Mouse (Mus musculus): ENCODE results near the gene Olfr1351. TPM values are rescaled to one million over a fixed set of nuclear protein-coding genes. Genes with fewer than 3 reads are reported as not detected.
"Not testable (repeated sequence)": the region's sequence is repeated elsewhere in the genome, so short reads cannot be mapped to it uniquely, and the experiment has no call there.

Gene Olfr1351
- polyA plus RNA-seq (2012; fragmentation: generic; extraction: Trizol): not detected
- long read RNA-seq, experiment 1: 0 reads
- long read RNA-seq, experiment 2: 0 reads

- Histone ChIP-seq H3K79me2 (ENCODE audit: control insufficient read depth, insufficient read depth) (no peaks in the 10 kb centered on the region), H3K36me3 (ENCODE audit: control insufficient read depth, insufficient read depth) (no peaks in the 10 kb centered on the region)
Observed at GRCm38 (mm10) chr10:79012172-79012571, at the start of gene Olfr1351. Olfr1351 (plus strand) TSS chr10:79012472.

GRCm38 (mm10) chr10:78963009-78963408, 49.3 kb upstream of the Olfr1351 start, which contains the start of gene Olfr1353:
Olfr1353 (plus strand) TSS chr10:78963309.
- H3K27me3 ChIP-seq (ENCODE audit: control insufficient read depth, insufficient read depth, insufficient read length); H3K79me3 ChIP-seq (ENCODE audit: low read depth); H3ac ChIP-seq (ENCODE audit: control insufficient read depth, insufficient read length, low read depth); H3K79me2 ChIP-seq (ENCODE audit: control insufficient read depth, insufficient read depth); H3K4me3 ChIP-seq (ENCODE audit: insufficient read depth, poor library complexity, severe bottlenecking); H3K36me3 ChIP-seq (ENCODE audit: control insufficient read depth, insufficient read depth): not testable (repeated sequence)

More at GRCm38 (mm10) chr10:79012172-79012571, at the start of gene Olfr1351:
- H3ac ChIP-seq (ENCODE audit: control insufficient read depth, insufficient read length, low read depth): no peak within 1 kb of the TSS
- no peaks in the 10 kb centered on the region for H3K27me3 ChIP-seq (ENCODE audit: control insufficient read depth, insufficient read depth, insufficient read length)
- no peaks in the 10 kb centered on the region for H3K79me3 ChIP-seq (ENCODE audit: low read depth)
- no peak within 1 kb of the TSS for H3K4me3 ChIP-seq (ENCODE audit: insufficient read depth, poor library complexity, severe bottlenecking)
- no peak for TF ChIP-seq CEBPB (IDR thresholded peaks at IDR 0.05; ENCODE audit: low read depth)
- TF ChIP-seq FOSL1 (IDR thresholded peaks at IDR 0.05; ENCODE audit: insufficient read depth, low read length, poor library complexity, severe bottlenecking): no peak
- TF ChIP-seq USF1 (IDR thresholded peaks at IDR 0.05; ENCODE audit: low read depth): no peak
- no peak for TF ChIP-seq MYOG (IDR thresholded peaks at IDR 0.05; ENCODE audit: control insufficient read depth, extremely low read depth, insufficient read length)
- no peak for TF ChIP-seq CTCF (IDR thresholded peaks at IDR 0.05; ENCODE audit: control insufficient read depth, insufficient read depth, insufficient read length)
- TF ChIP-seq MYOD1 (IDR thresholded peaks at IDR 0.05; ENCODE audit: control insufficient read depth, insufficient read length, low read depth): no peak
- no peak for TF ChIP-seq MAX (IDR thresholded peaks at IDR 0.05)

GRCm38 (mm10) chr10:78980750-78981149, 31.5 kb upstream of the Olfr1351 start, which contains the start of gene Olfr1352:
Olfr1352 (plus strand) TSS chr10:78981050.
- Histone ChIP-seq H3K27me3 (ENCODE audit: control insufficient read depth, insufficient read depth, insufficient read length) (no peaks in the 10 kb centered on the region), H3K79me2 (ENCODE audit: control insufficient read depth, insufficient read depth) (no peaks in the 10 kb centered on the region)
- TF ChIP-seq MAX (IDR thresholded peaks at IDR 0.05) (no peak), MYOD1 (IDR thresholded peaks at IDR 0.05; ENCODE audit: control insufficient read depth, insufficient read length, low read depth) (no peak), CEBPB (IDR thresholded peaks at IDR 0.05; ENCODE audit: low read depth) (no peak), USF1 (IDR thresholded peaks at IDR 0.05; ENCODE audit: low read depth) (no peak), FOSL1 (IDR thresholded peaks at IDR 0.05; ENCODE audit: insufficient read depth, low read length, poor library complexity, severe bottlenecking) (no peak), CTCF (IDR thresholded peaks at IDR 0.05; ENCODE audit: control insufficient read depth, insufficient read depth, insufficient read length) (no peak), MYOG (IDR thresholded peaks at IDR 0.05; ENCODE audit: control insufficient read depth, extremely low read depth, insufficient read length) (no peak)

GRCm38 (mm10) chr10:79028441-79028840, 16.2 kb downstream of the Olfr1351 start, which contains the start of gene Olfr57:
Olfr57 (plus strand) TSS chr10:79028741.
- no peaks in the 10 kb centered on the region for H3K27me3 ChIP-seq (ENCODE audit: control insufficient read depth, insufficient read depth, insufficient read length)
- no peak within 1 kb of the TSS for H3ac ChIP-seq (ENCODE audit: control insufficient read depth, insufficient read length, low read depth)
- H3K79me3 ChIP-seq (ENCODE audit: low read depth): no peaks in the 10 kb centered on the region
- TF ChIP-seq FOSL1 (IDR thresholded peaks at IDR 0.05; ENCODE audit: insufficient read depth, low read length, poor library complexity, severe bottlenecking) (no peak), CTCF (IDR thresholded peaks at IDR 0.05; ENCODE audit: control insufficient read depth, insufficient read depth, insufficient read length) (no peak), MAX (IDR thresholded peaks at IDR 0.05) (no peak), MYOG (IDR thresholded peaks at IDR 0.05; ENCODE audit: control insufficient read depth, extremely low read depth, insufficient read length) (no peak), USF1 (IDR thresholded peaks at IDR 0.05; ENCODE audit: low read depth) (no peak), CEBPB (IDR thresholded peaks at IDR 0.05; ENCODE audit: low read depth) (no peak), MYOD1 (IDR thresholded peaks at IDR 0.05; ENCODE audit: control insufficient read depth, insufficient read length, low read depth) (no peak)
- H3K79me2 ChIP-seq (ENCODE audit: control insufficient read depth, insufficient read depth): no peaks in the 10 kb centered on the region
- no peaks in the 10 kb centered on the region for H3K36me3 ChIP-seq (ENCODE audit: control insufficient read depth, insufficient read depth)
- no peak within 1 kb of the TSS for H3K4me3 ChIP-seq (ENCODE audit: insufficient read depth, poor library complexity, severe bottlenecking)

More at GRCm38 (mm10) chr10:78980750-78981149, 31.5 kb upstream of the Olfr1351 start, which contains the start of gene Olfr1352:
- Histone ChIP-seq H3K4me3 (ENCODE audit: insufficient read depth, poor library complexity, severe bottlenecking) (no peak within 1 kb of the TSS), H3K79me3 (ENCODE audit: low read depth) (no peaks in the 10 kb centered on the region), H3K36me3 (ENCODE audit: control insufficient read depth, insufficient read depth) (no peaks in the 10 kb centered on the region), H3ac (ENCODE audit: control insufficient read depth, insufficient read length, low read depth) (no peak within 1 kb of the TSS)

- not testable (repeated sequence) for H3K79me3 ChIP-seq (ENCODE audit: low read depth); H3K79me2 ChIP-seq (ENCODE audit: control insufficient read depth, insufficient read depth); H3ac ChIP-seq (ENCODE audit: control insufficient read depth, insufficient read length, low read depth); H3K27me3 ChIP-seq (ENCODE audit: control insufficient read depth, insufficient read depth, insufficient read length); H3K4me3 ChIP-seq (ENCODE audit: insufficient read depth, poor library complexity, severe bottlenecking); H3K36me3 ChIP-seq (ENCODE audit: control insufficient read depth, insufficient read depth)
Observed at GRCm38 (mm10) chr10:79042457-79042856, 30.2 kb downstream of the Olfr1351 start.

GRCm38 (mm10) chr10:79057370-79057769, 45.1 kb downstream of the Olfr1351 start:
- not testable (repeated sequence) for H3K27me3 ChIP-seq (ENCODE audit: control insufficient read depth, insufficient read depth, insufficient read length); H3K4me3 ChIP-seq (ENCODE audit: insufficient read depth, poor library complexity, severe bottlenecking); H3K79me2 ChIP-seq (ENCODE audit: control insufficient read depth, insufficient read depth); H3K36me3 ChIP-seq (ENCODE audit: control insufficient read depth, insufficient read depth); H3K79me3 ChIP-seq (ENCODE audit: low read depth); H3ac ChIP-seq (ENCODE audit: control insufficient read depth, insufficient read length, low read depth)

Other genes with a start within 250 kb of the Olfr1351 start
- gene Slc1a6, start 232.0 kb upstream of the Olfr1351 start, polyA plus RNA-seq (2012; fragmentation: generic; extraction: Trizol): not detected
- gene Olfr1356, start 160.3 kb upstream of the Olfr1351 start, polyA plus RNA-seq (2012; fragmentation: generic; extraction: Trizol): not detected
- gene Olfr1355, start 136.9 kb upstream of the Olfr1351 start, polyA plus RNA-seq (2012; fragmentation: generic; extraction: Trizol): not detected
- gene Olfr1354, start 99.3 kb upstream of the Olfr1351 start, polyA plus RNA-seq (2012; fragmentation: generic; extraction: Trizol): not detected
- gene Olfr8, start 61.8 kb upstream of the Olfr1351 start, polyA plus RNA-seq (2012; fragmentation: generic; extraction: Trizol): not detected
- gene Olfr1353, start 49.2 kb upstream of the Olfr1351 start, polyA plus RNA-seq (2012; fragmentation: generic; extraction: Trizol): not detected
- gene Olfr1352, start 31.4 kb upstream of the Olfr1351 start, polyA plus RNA-seq (2012; fragmentation: generic; extraction: Trizol): not detected
- gene Olfr57, start 16.3 kb downstream of the Olfr1351 start, polyA plus RNA-seq (2012; fragmentation: generic; extraction: Trizol): not detected
- gene 2610008E11Rik, start 85.1 kb downstream of the Olfr1351 start, polyA plus RNA-seq (2012; fragmentation: generic; extraction: Trizol): 1.7 TPM
- not detected for gene Vmn2r80, start 136.3 kb downstream of the Olfr1351 start, polyA plus RNA-seq (2012; fragmentation: generic; extraction: Trizol)
- gene Vmn2r81, start 235.2 kb downstream of the Olfr1351 start, polyA plus RNA-seq (2012; fragmentation: generic; extraction: Trizol): not detected